Comparison of ENCODE assay signal across 8 mouse cellular contexts in genomic region chr7:64373830-64374562, GRCm38 (mm10). TPM values are rescaled to one million over a fixed set of nuclear protein-coding genes. Genes with fewer than 3 reads are reported as not detected.
DNase-seq lines count a peak whose midpoint lies in the region; ATAC-seq and TF ChIP-seq lines count a peak whose summit lies in the region.

Gene Fan1, minus strand, starts transcription at chr7:64374095.

- peak within 1 kb of the TSS; percentile 69 for H3K4me3 ChIP-seq in hindbrain, embryonic 10.5 days
- peak within 1 kb of the TSS; percentile 79 for H3K4me3 ChIP-seq in lung, embryonic 16.5 days (ENCODE audit: low read length)
- H3K4me3 ChIP-seq in thymus, adult 2 months (ENCODE audit: control insufficient read depth, insufficient read depth, low read length) = peak within 1 kb of the TSS; percentile 95

- H3K36me3 ChIP-seq in hindbrain, embryonic 10.5 days = peaks cover 59% of the 10 kb centered on the region
- H3K36me3 ChIP-seq in lung, embryonic 16.5 days (ENCODE audit: control insufficient read depth, insufficient read depth, low read length) = peaks cover 19% of the 10 kb centered on the region
- H3K36me3 ChIP-seq in thymus, adult 2 months (ENCODE audit: control insufficient read depth, insufficient read depth, low read length) = peaks cover 27% of the 10 kb centered on the region

- peak within 1 kb of the TSS; percentile 93 for H3K27ac ChIP-seq in hindbrain, embryonic 10.5 days
- peak within 1 kb of the TSS; percentile 97 for H3K27ac ChIP-seq in lung, embryonic 16.5 days (ENCODE audit: low read length)
- H3K27ac ChIP-seq in thymus, adult 2 months (ENCODE audit: control insufficient read depth, insufficient read depth, low read length) = peak within 1 kb of the TSS; percentile 94

- peak; percentile 82 for TF ChIP-seq POLR2A in thymus, adult 2 months (IDR thresholded peaks at IDR 0.05; ENCODE audit: control insufficient read depth, extremely low read depth, insufficient read depth, low read length, poor library complexity)

- no peaks in the 10 kb centered on the region for H3K27me3 ChIP-seq in hindbrain, embryonic 10.5 days (ENCODE audit: insufficient read depth, poor library complexity, severe bottlenecking)
- no peaks in the 10 kb centered on the region for H3K27me3 ChIP-seq in lung, embryonic 16.5 days (ENCODE audit: control insufficient read depth, insufficient read depth, low read depth, low read length)
- no peaks in the 10 kb centered on the region for H3K27me3 ChIP-seq in thymus, adult 2 months (ENCODE audit: control insufficient read depth, insufficient read depth, low read length)

- peaks cover 17% of the 10 kb centered on the region for H3K4me1 ChIP-seq in hindbrain, embryonic 10.5 days (replicated peaks)
- no peaks in the 10 kb centered on the region; the same call in 1 of the 2 replicates for H3K4me1 ChIP-seq in lung, embryonic 16.5 days (replicated peaks; ENCODE audit: control insufficient read depth, insufficient read depth, low read length)
- 0 out of 2 replicates have a peak, but pooled peaks cover 2% of the 10 kb centered on the region for H3K4me1 ChIP-seq in thymus, adult 2 months (replicated peaks; ENCODE audit: control insufficient read depth, insufficient read depth, low read length)

- 6% methylated on average over 27 of the region's 27 CpGs for WGBS in hindbrain, embryonic 10.5 days
- 3% methylated on average over 27 of the region's 27 CpGs for WGBS in lung, embryonic 16.5 days
- 7% methylated on average over 27 of the region's 27 CpGs for WGBS in thymus, adult 2 months

- ATAC-seq in frontal cortex, adult (ENCODE audit: low TSS enrichment) = peak; percentile 97
- ATAC-seq in lung, embryonic 16.5 days (ENCODE audit: low read depth) = peak; percentile 98

- no peak for TF ChIP-seq CTCF in thymus, adult 2 months (IDR thresholded peaks at IDR 0.05; ENCODE audit: borderline replicate concordance, control insufficient read depth, extremely low read depth, insufficient read depth, low read length, poor library complexity)

- peak within 1 kb of the TSS; percentile 91 for H3K9ac ChIP-seq in lung, embryonic 16.5 days (ENCODE audit: low read length)

- peak within 1 kb of the TSS; percentile 81 for H3K4me2 ChIP-seq in lung, embryonic 16.5 days (ENCODE audit: low read depth, low read length)

- H3K9me3 ChIP-seq in hindbrain, embryonic 10.5 days = no peaks in the 10 kb centered on the region
- H3K9me3 ChIP-seq in lung, embryonic 16.5 days (ENCODE audit: control insufficient read depth, low read length) = no peaks in the 10 kb centered on the region

- peak; percentile 79 for DNase-seq in Muller cell, postnatal 12 days (ENCODE audit: inconsistent ontology term)
- DNase-seq in cerebellum, adult 9-10 months = peak; percentile 85
- peak; percentile 90 for DNase-seq in hindbrain, embryonic 10.5 days (ENCODE audit: low spot score)
- DNase-seq in layer of hippocampus, adult 9-11 months = peak; percentile 87
- peak; percentile 70 for DNase-seq in ovary, adult 18-20 months (ENCODE audit: low spot score)
- DNase-seq in thymus, adult 2 months = peak; percentile 94

RNA-seq across cellular contexts. Expression of gene Fan1, which starts in this region (rescaled TPM):
- 6.4 and 8.0 TPM in 2 replicates for polyA plus RNA-seq in hindbrain, embryonic 10.5 days (2016; fragmentation: Nextera tagmentation; extraction: Ambion mirVana)
- polyA plus RNA-seq in lung, embryonic 16.5 days (2015; fragmentation: Nextera tagmentation; extraction: Ambion mirVana) = 5.4 and 6.4 TPM in 2 replicates
- 2.8 and 3.3 TPM in 2 replicates for polyA plus RNA-seq in thymus, adult 2 months (2012; rRNA removed)

Comparison
In these comparisons a context has a peak if more than half of its experiments do, and no peak if none do; other contexts are left out.
1. Peak in every context shown above with its lines: DNase-seq, ATAC-seq, H3K4me3 ChIP-seq and H3K27ac ChIP-seq.